Mouse (Mus musculus) splenic B cell, adult 2 months (primary cell): ENCODE measurements around the gene Lmx1a.

Experiments
- DNase-seq: peaks from one replicate; pipeline ENCODE4 v3.0.0-alpha.2; 2011; ENCODE audit warnings: low read depth, low spot score
- H3K27me3 ChIP-seq: 2 replicates; pipeline ENCODE4 v1.6.1; 2012; ENCODE audit warnings: mild to moderate bottlenecking, low read length, moderate library complexity, mixed read lengths; ENCODE audit not compliant: control insufficient read depth, poor library complexity, insufficient read depth, severe bottlenecking
- H3K36me3 ChIP-seq: 2 replicates; pipeline ENCODE4 v1.6.1; 2012; ENCODE audit warnings: mild to moderate bottlenecking, low read length, moderate library complexity, mixed read lengths; ENCODE audit not compliant: control insufficient read depth, poor library complexity, insufficient read depth, severe bottlenecking

The Lmx1a gene

GRCm38 (mm10) chr1:167734471-167734870, 45.4 kb downstream of the Lmx1a start:
- no peak for DNase-seq
- no peaks in the 10 kb centered on the region for H3K36me3 ChIP-seq
- no peaks in the 10 kb centered on the region for H3K27me3 ChIP-seq

GRCm38 (mm10) chr1:167736793-167737192, 47.8 kb downstream of the Lmx1a start:
- no peaks in the 10 kb centered on the region for H3K36me3 ChIP-seq
- no peak for DNase-seq

GRCm38 (mm10) chr1:167739286-167739685, 50.2 kb downstream of the Lmx1a start:
- Histone ChIP-seq H3K27me3 (no peaks in the 10 kb centered on the region), H3K36me3 (no peaks in the 10 kb centered on the region)

More at GRCm38 (mm10) chr1:167736793-167737192, 47.8 kb downstream of the Lmx1a start:
- H3K27me3 ChIP-seq: no peaks in the 10 kb centered on the region

GRCm38 (mm10) chr1:167746676-167747075, 57.6 kb downstream of the Lmx1a start:
- Histone ChIP-seq H3K36me3 (no peaks in the 10 kb centered on the region), H3K27me3 (no peaks in the 10 kb centered on the region)
- DNase-seq: no peak

More at GRCm38 (mm10) chr1:167739286-167739685, 50.2 kb downstream of the Lmx1a start:
- no peak for DNase-seq

GRCm38 (mm10) chr1:167752661-167753060, 63.6 kb downstream of the Lmx1a start:
- no peaks in the 10 kb centered on the region for H3K36me3 ChIP-seq
- no peaks in the 10 kb centered on the region for H3K27me3 ChIP-seq
- no peak for DNase-seq

- DNase-seq: no peak
- Histone ChIP-seq H3K36me3 (no peaks in the 10 kb centered on the region), H3K27me3 (no peaks in the 10 kb centered on the region)
Measured at GRCm38 (mm10) chr1:167754085-167754484, 65.0 kb downstream of the Lmx1a start.

- H3K27me3 ChIP-seq: no peaks in the 10 kb centered on the region
- no peaks in the 10 kb centered on the region for H3K36me3 ChIP-seq
- DNase-seq: no peak
Measured at GRCm38 (mm10) chr1:167754636-167755522, 65.8 kb downstream of the Lmx1a start.

- Histone ChIP-seq H3K27me3 (no peaks in the 10 kb centered on the region), H3K36me3 (no peaks in the 10 kb centered on the region)
- no peak for DNase-seq
Measured at GRCm38 (mm10) chr1:167758208-167758607, 69.2 kb downstream of the Lmx1a start.

- H3K36me3 ChIP-seq: no peaks in the 10 kb centered on the region
- no peak for DNase-seq
- H3K27me3 ChIP-seq: no peaks in the 10 kb centered on the region
Measured at GRCm38 (mm10) chr1:167760307-167760706, 71.3 kb downstream of the Lmx1a start.

GRCm38 (mm10) chr1:167761785-167762223, 72.8 kb downstream of the Lmx1a start:
- no peak for DNase-seq
- H3K27me3 ChIP-seq: no peaks in the 10 kb centered on the region
- no peaks in the 10 kb centered on the region for H3K36me3 ChIP-seq

- no peak for DNase-seq
- no peaks in the 10 kb centered on the region for H3K27me3 ChIP-seq
- no peaks in the 10 kb centered on the region for H3K36me3 ChIP-seq
Measured at GRCm38 (mm10) chr1:167766619-167767018, 77.6 kb downstream of the Lmx1a start.

GRCm38 (mm10) chr1:167770457-167770856, 81.4 kb downstream of the Lmx1a start:
- no peaks in the 10 kb centered on the region for H3K36me3 ChIP-seq
- no peak for DNase-seq

GRCm38 (mm10) chr1:167779766-167780488, 90.9 kb downstream of the Lmx1a start:
- Histone ChIP-seq H3K36me3 (no peaks in the 10 kb centered on the region), H3K27me3 (no peaks in the 10 kb centered on the region)
- no peak for DNase-seq

More at GRCm38 (mm10) chr1:167770457-167770856, 81.4 kb downstream of the Lmx1a start:
- no peaks in the 10 kb centered on the region for H3K27me3 ChIP-seq

- peak; percentile 3 for DNase-seq
- Histone ChIP-seq H3K27me3 (no peaks in the 10 kb centered on the region), H3K36me3 (no peaks in the 10 kb centered on the region)
Measured at GRCm38 (mm10) chr1:167781787-167782484, 92.9 kb downstream of the Lmx1a start.
